ENCODE assay signal across 14 mouse cellular contexts in the genomic region with DNA sequence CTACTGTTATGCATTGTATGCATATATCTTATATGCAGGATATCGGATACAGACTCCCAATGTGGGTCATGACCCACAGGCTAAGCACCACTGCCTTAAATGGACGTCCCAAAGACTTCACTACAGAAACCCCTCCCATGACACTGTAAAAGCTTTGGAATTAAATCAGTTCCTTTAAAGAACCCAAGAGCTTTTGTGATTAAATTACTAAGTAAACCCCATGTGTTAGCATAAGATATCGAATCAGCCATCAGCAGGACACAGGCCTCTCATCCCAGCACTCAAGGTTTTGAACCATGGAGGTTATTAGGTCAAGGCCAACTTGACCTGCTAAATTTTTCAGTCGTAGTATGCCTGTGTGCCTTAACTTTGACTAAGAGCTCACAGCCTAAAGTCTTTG.
"Had no signal": no experiment of that assay in that cellular context is flagged by ENCODE, and none has a peak within 500 bp of the region (broad histone marks: within the 10 kb centered on the region; RNA-seq: fewer than 3 reads in every experiment).

No protein-coding gene starts in this region.

- DNase-seq: cerebellum, adult 9-11 months; cerebellum, postnatal 10 days; cerebellum, postnatal 14 days; cerebellum, postnatal 25 days; cerebellum, postnatal 36 days; embryo, embryonic 11 days; forebrain, postnatal 0 days; gastrocnemius, adult 2 months; gastrocnemius, postnatal 10 days; gastrocnemius, postnatal 14 days; gastrocnemius, postnatal 25 days; gastrocnemius, postnatal 36 days; heart, adult 18-20 months; heart, adult 2 months had no signal
